Mouse (Mus musculus) lung, postnatal 0 days (tissue): Measurements from ENCODE around the gene Fbxo21.

Source experiments
- CTCF ChIP-seq: IDR thresholded peaks from 2 replicates; pipeline ENCODE4 v1.5.1; 2016; ENCODE audit warnings: antibody characterized with exemption, mild to moderate bottlenecking
- EP300 ChIP-seq: IDR thresholded peaks from 2 replicates; pipeline ENCODE4 v1.6.1; 2016; ENCODE audit warnings: antibody characterized with exemption, mild to moderate bottlenecking, control low read depth

DNA sequence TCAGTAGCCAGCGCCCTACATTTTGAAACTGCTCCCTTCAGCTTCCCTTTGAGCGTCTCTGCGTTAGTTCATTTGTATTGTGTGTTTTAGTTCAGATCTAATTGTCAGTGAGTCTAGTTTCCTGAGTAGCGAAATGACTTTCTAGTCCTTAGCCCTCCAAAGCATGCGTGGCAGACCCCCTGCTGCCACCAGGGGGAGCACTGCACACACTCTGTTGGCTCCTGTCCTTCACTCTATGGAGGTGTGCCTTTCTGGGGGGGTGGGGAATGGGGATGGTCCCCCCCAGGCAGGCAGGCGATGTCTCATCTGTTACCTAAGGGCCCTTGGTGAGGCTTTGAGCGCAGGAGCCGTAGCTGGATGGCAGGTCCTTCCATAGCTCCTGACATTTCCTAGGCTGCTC lies 28.1 kb downstream of the Fbxo21 start:
- TF ChIP-seq CTCF (peak; percentile 87), EP300 (no peak)
